Mouse (Mus musculus) heart, adult 18-20 months (tissue): ENCODE data around the gene Pde4d. TPM values are rescaled to one million over a fixed set of nuclear protein-coding genes. Genes with fewer than 3 reads are reported as not detected.
A peak's percentile ranks its signal among the peaks of the same experiment; 100 is the strongest.

ENCODE experiments used
- DNase-seq, 2 experiments: peaks; one replicate each; pipeline ENCODE4 v3.0.0; 2021 to 2022; ENCODE audit warnings: mixed read lengths in 1 of 2
- total RNA-seq, 2 experiments: library from RNA; stranded (reverse); gene quantifications; 2 replicates each; pipeline ENCODE4 v1.2.3; 2021

Gene Pde4d
- total RNA-seq, 2 experiments from 2014 or later = 35.4 to 40.4 TPM

DNA sequence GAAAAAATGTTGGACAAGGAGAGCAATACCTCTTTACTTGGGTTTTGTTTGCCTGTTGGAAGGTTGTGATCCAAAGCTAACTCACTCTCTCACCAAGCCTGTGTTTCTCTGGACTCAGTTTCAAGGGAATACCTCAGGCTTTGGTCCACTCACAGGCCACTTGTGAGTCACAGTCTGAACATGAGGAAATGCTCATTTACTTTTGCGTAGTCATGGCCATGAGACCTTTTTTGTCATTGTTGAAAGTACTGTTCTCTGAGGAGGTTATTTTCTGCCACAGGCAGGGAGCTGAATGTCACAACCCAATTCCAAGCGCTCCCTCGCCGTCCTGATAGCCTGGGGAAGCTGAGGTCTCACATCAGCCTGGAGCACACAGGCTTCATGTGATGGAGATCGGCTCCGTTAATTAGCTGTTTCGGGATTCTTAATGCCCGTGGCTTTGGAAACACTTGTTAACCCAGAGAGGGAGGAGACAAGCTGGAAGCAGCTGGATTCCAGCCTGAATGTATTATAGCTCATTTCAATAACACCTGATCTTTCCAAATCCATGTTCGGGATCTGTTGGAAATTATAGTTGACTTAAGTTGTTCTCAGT, 792.8 kb downstream of the Pde4d start:
- no peak for DNase-seq

DNA sequence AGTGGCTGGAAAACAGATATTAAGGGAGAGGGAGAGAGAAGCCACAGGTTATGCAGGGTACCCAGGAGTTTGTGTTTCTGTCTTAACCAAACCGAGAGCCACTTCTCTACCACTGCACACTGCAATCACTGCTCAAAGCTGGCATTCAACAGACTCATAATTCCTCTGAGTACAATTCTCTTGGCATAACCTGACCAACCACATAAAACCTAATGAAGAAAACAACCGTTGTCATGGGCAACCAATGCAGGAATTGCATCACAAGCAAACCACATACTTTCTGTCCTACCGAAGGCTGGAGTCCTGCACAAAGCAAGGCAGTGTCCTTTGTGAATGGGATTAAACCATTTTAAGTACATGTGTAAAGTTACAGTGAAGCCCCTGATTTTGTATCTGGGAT, 793.4 kb downstream of the Pde4d start:
- DNase-seq = no peak

DNA sequence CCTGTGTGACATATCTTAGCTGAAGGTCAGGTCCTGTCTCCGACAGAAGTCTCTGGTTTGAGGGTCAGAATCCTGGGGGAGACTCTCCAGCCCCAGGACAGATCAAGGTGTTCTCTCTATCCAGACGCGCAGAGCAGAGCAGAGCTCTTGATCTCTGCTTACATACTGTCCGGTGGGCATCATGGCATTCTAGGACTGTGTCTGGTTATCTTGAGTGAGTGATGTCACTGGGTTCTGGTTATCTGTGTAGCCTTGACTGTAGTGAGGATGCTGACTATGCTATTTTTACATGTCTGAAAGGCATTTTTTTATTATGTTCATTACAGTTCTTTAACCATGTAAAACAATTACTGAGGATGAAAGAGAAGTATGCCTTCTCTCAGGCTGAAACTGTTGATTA, 797.3 kb downstream of the Pde4d start:
- DNase-seq = no peak

DNA sequence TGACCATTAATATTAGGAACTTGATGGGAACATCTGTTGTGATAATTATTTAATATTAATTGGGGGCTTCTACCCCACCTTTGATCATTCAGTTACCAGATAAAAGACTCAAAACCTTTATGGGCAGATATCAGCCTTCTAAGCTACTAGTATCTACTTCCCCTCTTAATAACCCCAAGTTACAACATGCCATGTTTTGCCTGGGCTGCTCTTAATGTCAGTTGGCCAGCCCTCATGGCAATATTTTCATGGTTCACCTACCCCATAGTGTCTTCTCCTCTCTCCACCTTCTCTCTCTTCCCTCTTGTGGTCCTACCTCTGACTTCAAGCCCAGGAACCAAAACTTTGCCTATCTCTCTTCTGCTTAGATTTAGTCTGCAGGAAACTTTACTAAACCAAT, 799.6 kb downstream of the Pde4d start:
- DNase-seq = no peak

DNA sequence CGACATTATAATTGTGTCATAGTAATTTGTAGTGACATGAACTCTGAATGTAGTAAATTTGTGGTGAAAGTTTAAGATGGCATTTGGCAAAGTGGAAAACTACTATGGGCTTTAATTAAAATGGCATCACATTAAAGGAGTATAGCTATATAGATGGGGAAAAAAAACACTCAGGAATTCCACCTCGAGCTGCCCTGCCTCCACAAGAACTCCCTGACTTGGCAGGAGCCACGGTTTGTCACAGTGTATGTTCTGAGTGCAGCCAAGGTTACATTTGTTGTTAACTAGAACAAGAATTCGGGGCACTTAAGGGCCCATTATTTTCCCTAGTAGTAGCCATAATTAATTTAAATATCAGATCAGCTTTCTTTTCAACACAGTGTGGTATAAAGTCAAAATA, 805.9 kb downstream of the Pde4d start:
- peak; percentile 37 to 47 for DNase-seq

DNA sequence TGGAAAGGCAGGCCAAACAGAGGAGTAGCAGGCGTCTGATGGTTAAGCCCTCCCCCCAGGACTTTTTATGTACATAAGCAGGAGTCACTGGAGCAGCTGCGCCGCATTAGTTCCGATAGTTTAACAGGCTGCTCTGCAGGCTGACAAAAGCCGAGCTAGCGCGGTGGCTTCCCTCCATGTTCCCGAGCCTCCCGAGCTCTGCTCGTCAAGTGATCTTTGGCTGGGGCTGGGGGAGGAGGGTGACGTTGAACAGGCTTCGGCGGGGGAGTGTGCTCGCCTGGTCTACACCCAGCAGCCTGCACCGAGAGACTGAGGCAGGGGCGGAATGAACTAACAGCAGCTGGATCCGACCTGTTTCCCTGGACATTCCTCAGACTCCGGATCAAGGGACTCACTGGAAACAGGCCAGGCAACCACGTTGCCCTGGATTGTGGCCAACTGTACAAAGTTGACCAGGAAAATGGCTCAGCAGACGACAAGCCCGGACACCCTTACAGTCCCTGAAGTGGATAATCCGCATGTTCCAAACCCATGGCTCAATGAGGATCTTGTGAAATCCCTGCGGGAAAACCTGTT, 810.6 kb downstream of the Pde4d start:
- peak; percentile 52 to 69 for DNase-seq

GRCm38 (mm10) chr13:109260796-109261516, 811.2 kb downstream of the Pde4d start:
- DNase-seq = no peak

DNA sequence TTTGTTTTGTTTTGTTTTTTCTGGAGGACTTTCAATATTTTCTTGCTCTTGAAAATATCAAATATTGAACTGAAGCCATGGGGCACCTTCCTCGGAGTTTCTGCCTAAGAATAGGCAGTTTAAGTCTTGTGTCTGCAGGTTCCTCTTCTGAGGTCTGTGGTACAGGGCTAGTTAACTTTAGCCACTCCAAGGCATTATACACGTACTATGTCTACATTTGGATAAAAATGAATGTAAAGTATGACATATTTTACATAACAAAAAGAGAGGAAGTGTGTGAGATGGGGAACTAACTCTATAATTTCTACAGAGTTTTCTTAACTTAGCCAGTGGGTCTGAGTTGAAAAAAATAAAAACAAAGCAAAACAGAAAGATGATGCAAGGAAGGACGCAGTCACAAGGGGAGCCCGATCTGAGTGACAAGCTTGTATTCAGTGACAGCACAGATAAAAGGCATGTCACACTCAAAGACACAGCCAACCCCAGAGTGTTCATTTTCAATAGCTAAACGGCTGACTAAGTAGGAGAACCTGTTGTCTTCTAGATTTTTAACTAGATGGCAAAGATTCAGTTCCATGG, 812.0 kb downstream of the Pde4d start:
- DNase-seq = no peak

DNA sequence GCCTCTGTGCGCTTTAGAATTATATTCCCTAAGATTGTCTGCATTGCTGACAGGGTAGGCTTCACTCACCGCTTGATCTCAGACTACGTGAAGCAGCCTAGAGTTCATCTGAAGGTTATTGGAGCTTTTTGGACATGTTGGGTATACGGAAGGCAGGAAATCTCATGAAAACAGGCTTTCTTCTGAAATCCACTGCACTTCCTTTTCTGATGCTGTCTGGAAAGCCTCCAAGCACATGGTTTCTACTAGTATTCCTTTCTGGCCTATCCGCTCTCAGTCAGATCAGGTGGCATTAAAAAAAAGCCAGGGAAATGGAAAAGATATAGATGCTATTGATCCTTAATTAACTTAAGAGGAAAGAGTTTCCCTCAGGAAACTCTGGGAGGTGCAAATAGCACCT, 812.8 kb downstream of the Pde4d start:
- DNase-seq = peak in 1 of 2 experiments; percentile 23

GRCm38 (mm10) chr13:109263833-109264232, 814.1 kb downstream of the Pde4d start:
- no peak for DNase-seq

- no peak for DNase-seq
These were observed 818.5 kb downstream of the Pde4d start for GRCm38 (mm10) chr13:109268253-109268652.

DNA sequence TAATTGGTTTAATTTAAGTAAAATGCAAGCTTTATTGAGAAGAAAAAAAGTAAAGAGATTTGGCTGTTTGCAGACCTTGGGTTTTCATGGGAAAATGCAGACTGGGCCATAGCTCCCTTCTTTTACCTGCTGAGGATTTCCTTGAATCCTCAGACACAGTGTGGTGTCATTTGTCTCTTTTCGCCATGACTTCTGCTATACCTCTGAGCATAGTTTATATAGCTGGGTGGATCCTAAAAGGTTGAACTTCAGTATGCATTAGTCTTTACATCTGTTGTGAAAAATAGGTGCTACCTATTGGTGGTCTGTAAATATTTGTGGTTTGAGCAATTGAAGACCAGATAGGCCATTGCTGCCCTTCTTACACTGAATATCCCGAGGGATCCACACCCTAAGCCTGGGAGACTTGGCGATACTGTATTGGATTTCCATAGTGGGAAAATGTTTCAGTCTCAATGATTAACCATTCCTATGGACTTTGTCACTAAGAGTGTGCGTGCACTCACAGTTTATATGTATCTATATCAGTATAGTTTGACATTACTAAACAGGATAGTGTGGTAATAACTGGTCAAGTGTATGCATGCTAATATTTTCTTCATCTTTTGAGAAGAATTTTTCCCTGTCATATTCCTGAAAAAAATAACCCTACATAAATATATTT, 819.0 kb downstream of the Pde4d start:
- no peak for DNase-seq

DNA sequence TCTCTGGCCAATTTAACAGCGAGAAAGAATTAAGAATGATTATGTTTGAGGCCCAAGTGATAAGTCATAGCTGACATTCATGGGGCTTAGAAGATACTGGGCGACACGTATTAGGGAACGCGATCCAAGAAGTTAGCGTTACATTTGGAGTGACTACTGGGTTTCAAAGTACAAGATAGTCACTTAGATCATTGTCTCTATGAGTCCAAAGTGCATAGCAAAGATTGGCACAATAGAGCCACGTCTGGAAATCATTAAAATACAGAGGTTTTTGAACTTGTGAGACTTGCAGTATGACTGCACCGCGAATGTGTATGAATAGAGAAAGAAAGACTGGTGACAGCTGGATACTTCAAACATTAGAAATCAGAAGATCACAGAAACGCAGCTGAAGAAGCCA, 825.1 kb downstream of the Pde4d start:
- no peak for DNase-seq

- DNase-seq = no peak
These were observed 828.0 kb downstream of the Pde4d start for GRCm38 (mm10) chr13:109277792-109278191.

DNA sequence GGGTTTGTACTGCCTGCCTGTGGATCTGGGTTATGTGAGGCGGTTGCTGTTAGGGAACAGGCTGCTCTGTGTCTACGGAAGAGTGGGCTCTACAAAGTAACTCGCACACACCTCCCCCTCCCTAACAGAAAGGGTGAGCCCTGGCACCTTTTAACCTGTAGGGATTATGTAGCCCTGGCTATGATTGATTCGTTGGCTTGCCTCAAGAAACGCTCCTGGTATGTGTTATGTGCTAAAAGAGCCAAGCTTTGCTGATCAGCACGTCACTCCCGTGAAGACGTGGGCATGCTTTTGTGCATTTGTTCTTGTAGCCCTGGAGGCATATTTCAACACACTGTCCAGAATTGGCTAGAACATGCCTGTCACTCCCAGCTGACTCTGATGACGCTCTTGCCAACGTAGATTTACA, 828.8 kb downstream of the Pde4d start:
- DNase-seq = no peak

- no peak for DNase-seq
These were observed 829.5 kb downstream of the Pde4d start for GRCm38 (mm10) chr13:109279211-109279610.

GRCm38 (mm10) chr13:109280433-109280832, 830.7 kb downstream of the Pde4d start:
- no peak for DNase-seq

- DNase-seq = no peak
These were observed 837.7 kb downstream of the Pde4d start for GRCm38 (mm10) chr13:109287465-109287864.

GRCm38 (mm10) chr13:109290922-109291321, 841.2 kb downstream of the Pde4d start:
- no peak for DNase-seq

DNA sequence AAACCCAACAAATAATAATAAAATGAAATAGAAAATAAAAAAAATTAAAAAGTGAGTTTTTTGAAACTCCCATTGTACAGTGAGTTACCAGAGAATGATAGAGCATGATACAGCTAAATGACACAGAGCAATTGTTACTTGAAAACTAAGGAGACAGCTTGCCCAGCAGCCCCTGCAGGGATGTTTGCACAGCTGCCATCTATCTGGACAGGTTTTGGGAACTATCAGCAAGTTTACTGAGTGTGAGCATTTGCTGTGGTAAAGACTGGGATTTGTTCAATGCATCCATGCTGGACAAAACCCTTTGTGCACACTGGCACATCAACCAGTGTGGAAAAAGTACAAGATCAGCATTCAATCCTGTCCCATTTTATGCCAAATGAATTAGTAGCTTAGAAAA, 843.3 kb downstream of the Pde4d start:
- DNase-seq = no peak

- no peak for DNase-seq
These were observed 846.7 kb downstream of the Pde4d start for GRCm38 (mm10) chr13:109296347-109297037.

GRCm38 (mm10) chr13:109298852-109299251, 849.1 kb downstream of the Pde4d start:
- peak in 1 of 2 experiments; percentile 33 for DNase-seq
